Mouse (Mus musculus): ENCODE results near the gene Kcnk2. TPM values are rescaled to one million over a fixed set of nuclear protein-coding genes. Genes with fewer than 3 reads are reported as not detected.
"Not testable (repeated sequence)": the region's sequence is repeated elsewhere in the genome, so short reads cannot be mapped to it uniquely, and the experiment has no call there.

The Kcnk2 gene
- total RNA-seq, 2 experiments from 2014 or later = 1.7 to 2.6 TPM

GRCm38 (mm10) chr1:189343301-189344251, 58.5 kb downstream of the Kcnk2 start:
- DNase-seq = peak; percentile 14 to 26
- intact Hi-C loops (cut with DNase I) = loop anchor here (10.0 kb wide), 1 partner anchor 231 kb away; no protein-coding TSS in a partner anchor

GRCm38 (mm10) chr1:189342416-189343104, 59.5 kb downstream of the Kcnk2 start:
- intact Hi-C loops (cut with DNase I) = loop anchor here (10.0 kb wide), 1 partner anchor 232 kb away; no protein-coding TSS in a partner anchor
- DNase-seq = peak in 1 of 2 experiments; percentile 8

GRCm38 (mm10) chr1:189341381-189341917, 60.6 kb downstream of the Kcnk2 start:
- intact Hi-C loops (cut with DNase I) = loop anchor here (10.0 kb wide), 1 partner anchor 233 kb away; no protein-coding TSS in a partner anchor

GRCm38 (mm10) chr1:189315896-189316295, 86.2 kb downstream of the Kcnk2 start:
- DNase-seq = no peak
- intact Hi-C loops (cut with DNase I) = loop anchor here (10.0 kb wide), 2 partner anchors 259 to 291 kb away; no protein-coding TSS in a partner anchor

More at GRCm38 (mm10) chr1:189341381-189341917, 60.6 kb downstream of the Kcnk2 start:
- no peak for DNase-seq

- intact Hi-C loops (cut with DNase I) = loop anchor here (10.0 kb wide), 2 partner anchors 260 to 290 kb away; no protein-coding TSS in a partner anchor
- no peak for DNase-seq
Observed at GRCm38 (mm10) chr1:189314495-189314894, 87.6 kb downstream of the Kcnk2 start.

- DNase-seq = no peak
- intact Hi-C loops (cut with DNase I) = loop anchor here (10.0 kb wide), 2 partner anchors 261 to 289 kb away; no protein-coding TSS in a partner anchor
Observed at GRCm38 (mm10) chr1:189313750-189314149, 88.3 kb downstream of the Kcnk2 start.

- intact Hi-C loops (cut with DNase I) = loop anchor here (10.0 kb wide), 2 partner anchors 265 to 285 kb away; no protein-coding TSS in a partner anchor
- DNase-seq = no peak
Observed at GRCm38 (mm10) chr1:189310145-189310544, 91.9 kb downstream of the Kcnk2 start.

GRCm38 (mm10) chr1:189304988-189305522, 97.0 kb downstream of the Kcnk2 start:
- DNase-seq = no peak
- intact Hi-C loops (cut with DNase I) = no loop called here

GRCm38 (mm10) chr1:189303001-189303400, 99.1 kb downstream of the Kcnk2 start:
- intact Hi-C loops (cut with DNase I) = no loop called here
- no peak for DNase-seq

- no peak for DNase-seq
- intact Hi-C loops (cut with DNase I) = no loop called here
Observed at GRCm38 (mm10) chr1:189293679-189294406, 108.2 kb downstream of the Kcnk2 start.

- intact Hi-C loops (cut with DNase I) = no loop called here
Observed at GRCm38 (mm10) chr1:189290885-189291284, 111.2 kb downstream of the Kcnk2 start.

GRCm38 (mm10) chr1:189288948-189289347, 113.1 kb downstream of the Kcnk2 start:
- intact Hi-C loops (cut with DNase I) = no loop called here
- no peak for DNase-seq

More at GRCm38 (mm10) chr1:189290885-189291284, 111.2 kb downstream of the Kcnk2 start:
- no peak for DNase-seq

- intact Hi-C loops (cut with DNase I) = no loop called here
- no peak for DNase-seq
Observed at GRCm38 (mm10) chr1:189272281-189272680, 129.8 kb downstream of the Kcnk2 start.

- intact Hi-C loops (cut with DNase I) = no loop called here
Observed at GRCm38 (mm10) chr1:189253631-189254030, 148.4 kb downstream of the Kcnk2 start.

GRCm38 (mm10) chr1:189253207-189253606, 148.9 kb downstream of the Kcnk2 start:
- DNase-seq = no peak
- intact Hi-C loops (cut with DNase I) = no loop called here

More at GRCm38 (mm10) chr1:189253631-189254030, 148.4 kb downstream of the Kcnk2 start:
- DNase-seq = no peak

GRCm38 (mm10) chr1:189243206-189243605, 158.9 kb downstream of the Kcnk2 start:
- DNase-seq; intact Hi-C loops (cut with DNase I): not testable (repeated sequence)

- no peak for DNase-seq
- intact Hi-C loops (cut with DNase I) = no loop called here
Observed at GRCm38 (mm10) chr1:189235261-189235660, 166.8 kb downstream of the Kcnk2 start.

- no peak for DNase-seq
- intact Hi-C loops (cut with DNase I) = loop anchor here (5.0 kb wide), 1 partner anchor 56 kb away; no protein-coding TSS in a partner anchor
Observed at GRCm38 (mm10) chr1:189232829-189233228, 169.2 kb downstream of the Kcnk2 start.

All from heart, postnatal 36 days (tissue).